Mouse (Mus musculus) MEL (cell line): ENCODE measurements around the gene Ddx41. TPM values are rescaled to one million over a fixed set of nuclear protein-coding genes. Genes with fewer than 3 reads are reported as not detected.

Experiments used
- DNase-seq: peaks from one replicate; pipeline ENCODE4 v3.0.0; 2011; ENCODE audit warnings: low read depth, low spot score
- H3K27ac ChIP-seq: 2 replicates; pipeline ENCODE4 v1.5.1; 2012; ENCODE audit warnings: low read depth, mild to moderate bottlenecking, control low read depth, low read length, moderate library complexity; ENCODE audit not compliant: control insufficient read depth
- H3K27me3 ChIP-seq, 2 experiments: fragments of 150-350 bp in 1 of 2; sonication (generic) in 1 of 2; 2 replicates each; pipeline ENCODE4 v1.6.1; 2012; ENCODE audit warnings: low read length in 2 of 2, mild to moderate bottlenecking in 2 of 2, improper control_type of control experiment in 1 of 2, moderate library complexity in 1 of 2; ENCODE audit not compliant: insufficient read depth in 2 of 2, control insufficient read depth in 1 of 2
- H3K36me3 ChIP-seq, 2 experiments: 2 replicates each; pipeline ENCODE4 v1.6.1; 2012 to 2014; ENCODE audit warnings: low read length in 2 of 2, improper control_type of control experiment in 1 of 2, inconsistent platforms in 1 of 2, mild to moderate bottlenecking in 1 of 2; ENCODE audit not compliant: insufficient read depth in 2 of 2, control insufficient read depth in 1 of 2
- H3K4me1 ChIP-seq, 2 experiments: fragments of 150-350 bp in 1 of 2; sonication (generic) in 1 of 2; 2 replicates each; pipeline ENCODE4 v1.6.1; 2012; ENCODE audit warnings: low read length in 2 of 2, improper control_type of control experiment in 1 of 2, mild to moderate bottlenecking in 1 of 2; ENCODE audit not compliant: insufficient read depth in 2 of 2, control insufficient read depth in 1 of 2
- H3K4me3 ChIP-seq, 2 experiments: fragments of 150-350 bp in 1 of 2; sonication (generic) in 1 of 2; 2 replicates each; pipeline ENCODE4 v1.5.1; 2012; ENCODE audit warnings: low read depth in 2 of 2, low read length in 2 of 2, mild to moderate bottlenecking in 2 of 2, moderate library complexity in 2 of 2, control low read depth in 1 of 2, improper control_type of control experiment in 1 of 2; ENCODE audit not compliant: control insufficient read depth in 1 of 2, insufficient read depth in 1 of 2
- H3K79me2 ChIP-seq: 2 replicates; pipeline ENCODE4 v1.6.1; 2012; ENCODE audit warnings: mild to moderate bottlenecking, low read length, moderate library complexity; ENCODE audit not compliant: control insufficient read depth, poor library complexity, insufficient read depth
- H3K9ac ChIP-seq: 2 replicates; pipeline ENCODE4 v1.6.1; 2012; ENCODE audit warnings: low read depth, mild to moderate bottlenecking, control low read depth, low read length, moderate library complexity; ENCODE audit not compliant: control insufficient read depth, poor library complexity, severe bottlenecking
- H3K9me3 ChIP-seq: fragments of 150-350 bp; sonication (generic); replicated peaks from 2 replicates; pipeline ENCODE4 v1.6.1; 2012; ENCODE audit warnings: mild to moderate bottlenecking, low read length, improper control_type of control experiment, moderate library complexity; ENCODE audit not compliant: insufficient read depth
- EP300 ChIP-seq, 2 experiments: IDR thresholded peaks; 2 replicates each; pipeline ENCODE4 v1.6.1; 2011; ENCODE audit warnings: improper control_type of control experiment in 2 of 2, low read length in 2 of 2, low read depth in 1 of 2, mild to moderate bottlenecking in 1 of 2
- ETS1 ChIP-seq: IDR thresholded peaks from 2 replicates; pipeline ENCODE4 v1.6.1; 2012; ENCODE audit warnings: low read depth, mild to moderate bottlenecking, inconsistent platforms, low read length, improper control_type of control experiment, moderate library complexity
- GABPA ChIP-seq: IDR thresholded peaks from 2 replicates; pipeline ENCODE4 v1.6.1; 2012; ENCODE audit warnings: low read depth, mild to moderate bottlenecking, inconsistent platforms, low read length, improper control_type of control experiment, moderate library complexity
- HCFC1 ChIP-seq: IDR thresholded peaks from 2 replicates; pipeline ENCODE4 v1.6.1; 2012; ENCODE audit warnings: low read depth, mild to moderate bottlenecking, inconsistent platforms, low read length, improper control_type of control experiment, moderate library complexity
- MEF2A ChIP-seq: IDR thresholded peaks from 2 replicates; pipeline ENCODE4 v1.6.1; 2014; ENCODE audit warnings: low read depth, mild to moderate bottlenecking, inconsistent platforms, low read length, improper control_type of control experiment; ENCODE audit not compliant: poor library complexity, insufficient replicate concordance, severe bottlenecking; ENCODE audit errors: extremely low read depth
- MYB ChIP-seq: IDR thresholded peaks from 2 replicates; pipeline ENCODE4 v1.6.1; 2011; ENCODE audit warnings: mild to moderate bottlenecking, low read depth, low read length, improper control_type of control experiment
- SIN3A ChIP-seq: IDR thresholded peaks from 2 replicates; pipeline ENCODE4 v1.6.1; 2012; ENCODE audit warnings: low read length, improper control_type of control experiment, inconsistent platforms
- SMC3 ChIP-seq: IDR thresholded peaks from 2 replicates; pipeline ENCODE4 v1.6.1; 2011; ENCODE audit warnings: low read depth, low read length, improper control_type of control experiment
- UBTF ChIP-seq: IDR thresholded peaks from 2 replicates; pipeline ENCODE4 v1.6.1; 2012; ENCODE audit warnings: low read depth, mild to moderate bottlenecking, inconsistent platforms, low read length, improper control_type of control experiment, moderate library complexity, borderline replicate concordance; ENCODE audit not compliant: insufficient read depth
- USF1 ChIP-seq: IDR thresholded peaks from 2 replicates; pipeline ENCODE4 v1.6.1; 2014; ENCODE audit warnings: low read depth, mild to moderate bottlenecking, inconsistent platforms, low read length, improper control_type of control experiment, moderate library complexity
- ZC3H11A ChIP-seq: IDR thresholded peaks from 2 replicates; pipeline ENCODE4 v1.6.1; 2012; ENCODE audit warnings: low read depth, mild to moderate bottlenecking, inconsistent platforms, low read length, improper control_type of control experiment
- ZKSCAN1 ChIP-seq: IDR thresholded peaks from 2 replicates; pipeline ENCODE4 v1.6.1; 2012; ENCODE audit warnings: low read depth, mild to moderate bottlenecking, inconsistent platforms, low read length, improper control_type of control experiment, moderate library complexity
- ZMIZ1 ChIP-seq: IDR thresholded peaks from 2 replicates; pipeline ENCODE4 v1.6.1; 2012; ENCODE audit warnings: low read depth, mild to moderate bottlenecking, inconsistent platforms, low read length, improper control_type of control experiment, moderate library complexity
- ZNF384 ChIP-seq: IDR thresholded peaks from 2 replicates; pipeline ENCODE4 v1.6.1; 2012; ENCODE audit warnings: low read depth, mild to moderate bottlenecking, inconsistent platforms, low read length, improper control_type of control experiment
- polyA plus RNA-seq, 2 experiments: library from polyadenylated mRNA; stranded (reverse) in 1 of 2; unstranded in 1 of 2; fragments of >175 nt in 1 of 2; fragments of >200 nt in 1 of 2; gene quantifications; 2 replicates each; pipeline versions ENCODE4 v1.2.1 to v1.2.4; 2012; ENCODE audit warnings: low replicate concordance in 2 of 2, low read depth in 1 of 2; ENCODE audit not compliant: insufficient read length in 2 of 2, insufficient read depth in 1 of 2, missing spikeins in 1 of 2
- total RNA-seq: library from RNA; depleted of rRNA; stranded (reverse); fragments of 300-350 nt; gene quantifications from 2 replicates; pipeline ENCODE4 v1.2.3, GENCODE M21; 2012

The Ddx41 gene
- total and polyA plus RNA-seq, 3 experiments, result 58.5 to 88.8 TPM; not detected in 1

DNA sequence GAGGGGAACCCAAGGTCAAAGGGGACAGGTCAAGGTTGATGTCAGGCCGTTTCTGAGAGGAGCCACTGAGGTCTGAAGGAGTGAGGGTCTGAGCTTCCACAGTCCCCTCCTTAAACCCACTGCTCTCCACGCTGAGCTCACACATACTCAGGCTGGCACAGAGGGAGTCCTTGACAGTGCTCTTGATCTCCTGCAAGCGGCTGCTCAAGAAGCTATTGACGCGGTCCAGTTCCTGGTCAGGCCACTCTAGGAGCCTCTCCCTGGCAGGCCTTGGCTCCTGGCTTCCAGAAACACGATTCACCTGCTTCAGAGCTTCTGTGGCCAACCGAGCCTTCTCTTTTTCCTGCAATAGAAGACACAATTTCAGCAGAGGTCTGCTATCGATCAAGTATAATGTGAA, 7.0 kb upstream of the Ddx41 start:
- no peak for DNase-seq
- peaks cover 0 to 2% of the 10 kb centered on the region in 2 experiments; a peak in 1 of 4 replicates for H3K36me3 ChIP-seq
- H3K27me3 ChIP-seq, result no peaks in the 10 kb centered on the region
- no peaks in the 10 kb centered on the region for H3K4me1 ChIP-seq
- no peak overlapping the region for H3K9ac ChIP-seq
- TF ChIP-seq MEF2A (no peak), SMC3 (no peak), GABPA (no peak), EP300 (IDR thresholded peaks at IDR 0.05; ENCODE audit: low read depth in 1 of 2, low read length in 2 of 2) (no peak), ZNF384 (no peak)
- H3K9me3 ChIP-seq, result no peaks in the 10 kb centered on the region
- no peaks in the 10 kb centered on the region for H3K79me2 ChIP-seq
- no peak overlapping the region for H3K4me3 ChIP-seq
- H3K27ac ChIP-seq, result no peak overlapping the region

DNA sequence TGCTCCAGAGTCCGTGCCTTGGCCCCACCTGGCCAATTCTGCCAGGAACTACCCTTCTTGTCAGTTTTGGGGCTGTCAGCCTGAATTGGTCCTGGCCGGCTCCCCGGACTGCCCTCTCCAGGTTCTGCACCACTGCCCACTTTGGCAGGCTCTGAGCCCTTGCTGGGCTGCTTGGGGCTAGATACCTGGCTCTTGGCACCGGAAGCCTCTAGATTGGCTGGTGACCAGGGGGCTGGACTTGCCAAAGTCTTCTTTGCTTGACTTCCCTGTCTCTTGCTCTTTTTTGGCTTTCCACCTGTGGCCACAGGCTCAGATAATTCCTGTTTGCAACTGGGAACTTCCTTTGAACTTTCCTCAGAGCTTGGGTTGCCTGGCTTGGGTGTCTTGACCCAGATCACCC, 6.4 kb upstream of the Ddx41 start:
- H3K4me3 ChIP-seq, result no peak overlapping the region
- no peak for TF ChIP-seq ZKSCAN1
- no peak for TF ChIP-seq ZMIZ1
- no peak for TF ChIP-seq UBTF
- no peak for TF ChIP-seq MYB
- no peak for TF ChIP-seq ZC3H11A
- no peak for TF ChIP-seq EP300 (IDR thresholded peaks at IDR 0.05; ENCODE audit: low read depth in 1 of 2, low read length in 2 of 2)
- no peak for TF ChIP-seq USF1
- TF ChIP-seq HCFC1, result no peak
- no peak for TF ChIP-seq ETS1
- TF ChIP-seq SIN3A, result no peak
- no peak for TF ChIP-seq GABPA
- TF ChIP-seq, all 39 proteins: peak for 0
- Histone ChIP-seq H3K9ac (no peak overlapping the region), H3K4me1 (no peaks in the 10 kb centered on the region), H3K27ac (no peak overlapping the region), H3K27me3 (no peaks in the 10 kb centered on the region), H3K9me3 (no peaks in the 10 kb centered on the region), H3K79me2 (no peaks in the 10 kb centered on the region), H3K36me3 (peaks cover 0 to 2% of the 10 kb centered on the region in 2 experiments; a peak in 1 of 4 replicates)
- no peak for DNase-seq
